Mouse (Mus musculus) spleen, postnatal 14 days (tissue): ENCODE results near the gene Pla2g3.

Source experiments
- DNase-seq, 2 experiments: peaks; one replicate each; pipeline ENCODE4 v3.0.0; 2021 to 2022; ENCODE audit warnings: low spot score in 2 of 2

The Pla2g3 gene

DNA sequence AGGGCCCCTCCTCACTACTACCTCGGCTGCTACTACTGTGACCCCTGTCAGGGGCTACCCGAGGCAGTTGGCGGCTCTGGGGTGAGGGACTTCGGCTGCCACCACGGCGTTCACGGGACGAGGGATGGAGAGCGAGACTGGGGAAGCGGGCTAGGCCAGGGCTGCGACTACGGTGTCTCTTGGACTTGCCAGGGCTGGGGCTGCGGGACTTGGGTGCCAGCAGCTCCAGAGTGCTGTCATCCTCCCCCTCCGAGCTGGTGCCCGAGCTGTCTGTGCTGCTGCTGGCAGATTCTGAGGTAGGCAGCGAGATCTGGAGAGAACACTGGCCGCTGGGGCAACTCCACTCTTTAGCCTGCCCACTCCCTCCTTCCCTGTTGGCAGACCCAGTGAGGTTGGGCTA is 6.8 kb downstream of the Pla2g3 start:
- DNase-seq, result no peak

DNA sequence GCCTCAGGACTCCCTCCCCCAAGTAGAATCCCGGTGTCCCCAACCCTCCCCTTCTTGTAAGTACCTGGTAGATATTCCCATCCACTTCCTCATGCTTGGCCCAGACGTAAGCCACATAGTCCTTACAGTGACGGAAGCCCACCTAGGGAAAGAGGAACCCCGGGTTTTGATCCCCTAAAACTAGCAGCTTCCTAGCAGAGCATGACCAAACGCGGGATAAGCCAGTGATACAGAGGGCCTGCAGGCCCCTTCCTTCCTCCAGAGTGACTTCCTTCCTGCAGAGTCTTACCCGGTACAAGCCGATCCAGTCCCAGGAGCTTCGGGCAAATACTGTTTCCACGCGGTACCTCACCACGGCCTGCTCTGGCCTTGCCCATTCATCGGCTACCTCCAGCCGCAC is 7.4 kb downstream of the Pla2g3 start:
- no peak for DNase-seq

DNA sequence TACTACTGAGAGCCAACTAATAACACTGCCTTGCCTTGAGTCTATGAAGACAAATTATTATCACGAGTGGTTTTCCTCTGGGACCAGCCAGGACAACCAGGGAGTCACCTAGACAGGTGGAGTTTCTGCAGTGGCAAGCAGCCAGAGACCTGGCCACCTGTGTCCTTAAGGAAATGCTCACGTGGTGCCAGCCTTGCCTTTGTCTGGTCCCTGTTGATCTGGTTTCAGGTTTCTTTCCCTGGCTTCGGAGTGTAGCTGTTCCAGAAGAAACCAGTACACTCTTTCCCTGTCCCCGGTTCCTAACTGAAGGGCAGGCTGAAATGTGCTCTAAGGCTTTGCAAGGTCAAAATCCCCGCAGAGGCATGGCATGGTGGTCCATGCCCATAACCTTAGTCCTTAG is 8.7 kb downstream of the Pla2g3 start:
- DNase-seq, result no peak

DNA sequence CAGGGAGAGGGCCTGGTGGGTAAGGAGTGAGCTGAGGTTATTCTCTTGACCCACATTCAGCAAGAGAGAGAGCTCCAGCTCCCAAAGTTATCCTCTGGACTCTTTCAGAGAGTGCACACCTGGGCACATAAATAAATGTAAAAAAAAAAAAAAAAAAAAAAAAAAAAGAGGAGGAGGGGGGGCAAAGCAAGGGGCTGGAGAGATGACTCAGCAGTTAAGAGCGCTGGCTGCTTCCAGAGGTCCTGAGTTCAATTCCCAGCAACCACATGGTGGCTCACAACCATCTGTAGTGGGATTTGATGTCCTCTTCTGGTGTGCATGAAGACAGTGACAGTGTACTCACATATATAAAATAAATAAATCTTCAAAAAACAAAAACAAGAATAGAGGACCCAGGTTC is 9.2 kb downstream of the Pla2g3 start:
- no peak for DNase-seq

DNA sequence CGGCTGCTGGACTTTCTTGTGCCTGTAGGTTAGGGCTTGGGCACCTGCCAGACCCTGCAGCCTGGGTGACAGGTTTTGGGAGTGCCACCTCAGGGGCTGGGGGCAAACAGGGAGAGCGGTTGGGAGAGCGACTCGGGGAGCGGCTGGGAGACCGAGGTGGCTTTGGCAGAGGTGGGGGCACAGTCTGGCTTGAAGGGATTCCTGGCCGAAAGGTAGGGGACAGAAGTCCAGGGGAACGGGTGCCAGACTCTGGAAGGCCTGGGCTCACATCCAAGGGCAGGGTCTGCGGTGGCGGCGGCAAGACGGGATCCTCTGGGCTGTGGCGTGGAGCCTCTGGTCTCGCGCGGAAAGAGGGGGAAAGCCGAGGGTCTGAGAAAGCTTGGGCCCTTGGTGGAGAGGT is 14.0 kb downstream of the Pla2g3 start:
- no peak for DNase-seq

DNA sequence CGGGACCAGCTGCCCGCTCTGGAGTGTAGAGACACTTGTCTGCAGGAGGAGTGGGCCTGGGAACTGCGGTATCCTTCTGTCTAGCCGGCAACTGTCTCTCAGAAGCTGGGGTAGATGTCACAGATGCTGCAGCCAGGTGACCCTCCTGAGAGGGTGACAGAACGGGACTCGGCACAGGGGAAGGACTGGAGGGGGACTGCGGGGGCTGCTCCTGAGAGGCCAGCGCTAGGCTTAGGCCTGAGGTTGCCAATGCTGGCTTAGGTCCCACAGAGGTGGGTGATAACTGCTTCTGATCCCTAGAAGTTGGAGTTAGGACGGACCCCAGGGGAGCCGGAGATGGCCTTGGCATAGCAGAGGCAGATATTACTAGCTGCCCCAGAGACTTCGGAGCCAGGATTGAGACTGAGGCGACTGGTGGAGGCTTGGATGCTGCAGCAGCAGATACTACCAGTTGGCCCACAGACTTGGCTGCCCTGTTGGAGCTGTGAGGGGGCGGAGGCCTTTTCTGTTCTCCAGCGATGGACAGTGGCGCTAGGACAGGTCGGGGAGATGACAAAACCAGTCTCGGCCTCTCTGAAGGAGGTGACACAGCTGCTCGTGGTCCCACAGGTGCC is 14.5 kb downstream of the Pla2g3 start:
- DNase-seq, result no peak

DNA sequence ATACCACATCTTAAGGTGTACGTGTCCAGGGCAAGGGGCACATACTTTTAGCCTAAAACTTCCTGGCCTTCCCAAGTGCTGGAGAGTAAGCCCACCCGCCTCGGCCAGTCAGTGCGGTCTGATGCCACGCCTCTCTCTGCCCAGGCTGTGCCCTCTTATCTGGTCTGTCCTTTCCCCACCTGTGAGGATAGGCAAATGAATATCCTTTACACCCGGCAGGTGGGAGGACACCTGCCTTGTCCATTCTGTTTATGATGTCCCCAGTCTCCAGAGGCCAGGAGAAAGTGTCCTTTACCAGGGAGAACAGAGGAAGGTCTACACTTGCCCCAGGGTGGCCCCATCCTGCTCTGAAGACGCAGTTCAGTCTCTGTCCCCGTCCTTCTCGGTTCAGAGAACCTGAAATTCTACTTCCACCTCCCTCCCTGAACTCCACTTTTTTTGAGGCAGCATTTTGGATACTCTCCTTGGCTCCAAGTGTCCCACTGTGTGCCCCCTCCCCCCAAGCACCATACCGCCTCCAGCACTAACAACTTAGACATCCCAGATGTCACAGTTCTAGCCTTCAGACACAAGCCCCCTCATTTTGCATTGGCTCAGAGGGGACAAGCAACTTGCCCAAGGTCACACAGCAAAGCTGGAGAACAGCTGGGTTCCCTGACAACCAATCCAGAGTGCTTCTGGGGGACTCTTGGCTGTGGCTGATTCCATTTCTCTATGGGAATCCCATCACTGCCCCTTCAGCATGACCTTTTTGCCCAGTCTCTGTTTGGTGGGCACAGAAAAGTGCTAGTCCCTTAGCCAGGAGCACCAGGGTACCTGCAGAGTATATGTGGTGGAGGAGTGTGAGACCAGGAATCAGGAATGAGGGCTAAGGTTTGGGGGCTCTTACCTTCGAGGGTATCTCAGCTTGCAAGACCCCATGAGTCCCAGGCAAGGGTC is 15.9 kb downstream of the Pla2g3 start:
- no peak for DNase-seq

DNA sequence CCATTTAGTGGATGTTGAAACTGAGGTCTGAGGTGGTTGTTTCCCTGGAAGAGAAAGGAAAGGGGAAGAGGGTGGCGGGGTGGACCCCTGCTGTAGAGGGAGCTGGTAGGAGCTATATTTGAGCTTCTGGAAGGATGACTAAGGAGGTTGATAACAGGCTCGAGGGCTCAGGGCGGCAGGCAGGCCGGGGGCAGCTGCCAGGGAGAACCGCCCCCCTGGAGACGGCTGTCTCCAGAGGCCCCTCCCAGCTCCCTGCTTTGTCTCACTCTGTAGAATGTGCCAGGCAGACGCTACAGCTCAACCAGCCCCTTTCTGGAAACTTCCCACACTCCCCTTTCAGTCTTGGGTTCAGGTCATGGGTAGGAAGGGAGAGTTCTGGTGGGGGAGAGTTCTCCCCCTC is 20.1 kb downstream of the Pla2g3 start:
- DNase-seq, result no peak

DNA sequence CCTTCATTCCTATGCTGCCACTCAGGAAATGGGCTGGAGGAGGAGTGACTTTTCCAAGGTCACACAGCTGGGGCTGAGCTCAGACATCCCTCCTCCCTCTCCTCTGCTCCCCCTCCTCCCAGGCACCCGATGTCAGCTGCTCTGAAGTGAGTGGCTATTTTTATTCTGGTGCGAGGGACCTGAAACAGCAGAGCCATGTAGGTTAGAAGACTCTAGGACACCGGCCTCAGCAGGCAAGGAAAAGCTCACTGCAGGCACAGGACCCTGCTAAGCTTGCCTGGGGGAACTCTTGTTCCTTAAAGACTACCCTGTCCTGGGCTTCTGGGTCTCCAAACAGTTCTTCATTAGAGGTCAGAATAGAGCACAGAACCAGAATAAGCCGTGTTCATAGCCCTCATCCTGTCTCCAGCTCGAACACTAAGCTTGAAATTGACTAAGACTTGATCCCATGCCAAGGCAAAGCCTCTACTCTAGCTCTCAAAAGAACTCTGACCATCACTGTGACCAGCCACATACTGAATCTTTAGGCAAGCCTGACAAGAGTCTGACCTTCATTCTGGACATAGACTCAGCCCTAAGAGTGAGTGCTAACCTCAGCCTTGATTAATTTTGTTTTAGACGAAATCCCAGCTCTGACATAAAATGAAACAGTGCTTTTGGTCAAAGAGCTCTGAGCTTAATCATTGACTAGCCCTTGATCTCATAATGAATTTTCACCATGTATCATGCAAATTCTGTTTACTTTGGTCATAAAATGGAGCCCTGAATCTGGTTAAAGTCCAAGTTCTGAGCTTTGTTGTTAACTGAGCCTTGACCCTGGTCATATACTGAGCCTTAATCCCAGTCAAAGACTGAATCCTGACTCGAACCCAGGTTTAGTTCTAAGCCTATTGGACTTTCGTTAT is 21.3 kb downstream of the Pla2g3 start:
- no peak for DNase-seq

DNA sequence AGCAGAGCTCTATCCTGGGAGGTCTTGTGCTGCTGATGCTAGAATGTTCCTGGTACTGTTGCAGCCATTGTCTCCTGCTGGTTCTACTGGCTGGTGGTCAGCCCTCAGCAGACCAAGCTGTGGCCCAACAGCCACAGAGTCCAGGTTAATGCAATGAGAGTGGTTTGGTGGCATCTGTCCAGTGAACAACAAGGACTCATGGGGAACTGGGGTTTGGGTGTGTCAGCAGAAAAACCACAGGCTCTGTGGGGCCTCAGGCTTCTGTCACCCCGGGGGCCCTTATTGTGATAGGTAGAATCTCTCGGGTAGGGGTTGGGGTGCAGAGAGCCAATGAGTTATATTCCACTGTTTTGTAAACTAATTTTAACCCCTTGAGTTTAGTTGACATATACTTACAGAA is 22.2 kb downstream of the Pla2g3 start:
- DNase-seq, result no peak

DNA sequence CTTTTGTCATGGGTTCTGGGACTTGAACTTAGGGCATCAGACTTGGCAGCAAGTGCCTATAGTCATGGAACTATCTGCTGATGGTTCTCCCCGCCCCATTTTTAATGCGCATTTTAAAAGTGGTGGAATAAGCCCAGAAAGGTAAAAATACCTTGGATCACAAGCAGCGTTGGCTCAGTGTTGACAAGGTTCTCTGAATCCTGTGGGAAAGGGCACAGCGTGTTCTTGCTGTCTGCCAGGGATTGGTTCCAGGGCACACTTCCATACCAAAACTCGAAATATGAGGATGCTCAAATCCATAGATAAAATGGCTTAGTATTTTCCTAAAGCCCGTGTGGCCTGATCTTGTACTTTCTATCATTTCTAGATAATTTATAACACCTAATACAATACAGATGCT is 25.2 kb downstream of the Pla2g3 start:
- DNase-seq, result no peak

DNA sequence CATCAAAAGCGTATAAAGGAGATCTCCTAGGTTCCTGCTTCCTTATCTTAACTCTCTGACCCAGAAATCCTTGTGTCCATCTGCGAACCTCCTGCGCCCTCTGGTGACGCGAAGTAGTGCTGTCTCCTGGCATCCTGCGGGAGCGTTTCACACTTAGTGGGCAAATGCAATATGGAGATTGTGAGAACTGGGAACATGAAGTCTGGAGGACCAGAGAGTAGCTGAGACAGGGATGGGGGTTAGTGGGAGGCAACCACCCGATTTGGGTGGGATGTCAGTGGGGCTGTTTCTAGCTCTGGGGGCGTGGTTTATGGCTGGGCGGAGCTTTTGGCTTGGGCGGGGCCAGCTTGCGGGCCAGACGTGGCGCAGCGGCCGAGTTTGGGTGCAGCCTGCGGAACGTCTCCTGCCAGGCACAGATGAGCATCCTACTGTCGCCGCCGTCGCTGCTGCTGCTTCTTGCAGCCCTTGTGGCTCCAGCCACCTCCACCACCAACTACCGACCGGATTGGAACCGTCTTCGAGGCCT is 26.5 kb downstream of the Pla2g3 start, which contains the start of gene Selenom:
Selenom (plus strand) TSS at position 156 of the 526 bp plus-strand sequence.
- peak; percentile 55 to 64 for DNase-seq

DNA sequence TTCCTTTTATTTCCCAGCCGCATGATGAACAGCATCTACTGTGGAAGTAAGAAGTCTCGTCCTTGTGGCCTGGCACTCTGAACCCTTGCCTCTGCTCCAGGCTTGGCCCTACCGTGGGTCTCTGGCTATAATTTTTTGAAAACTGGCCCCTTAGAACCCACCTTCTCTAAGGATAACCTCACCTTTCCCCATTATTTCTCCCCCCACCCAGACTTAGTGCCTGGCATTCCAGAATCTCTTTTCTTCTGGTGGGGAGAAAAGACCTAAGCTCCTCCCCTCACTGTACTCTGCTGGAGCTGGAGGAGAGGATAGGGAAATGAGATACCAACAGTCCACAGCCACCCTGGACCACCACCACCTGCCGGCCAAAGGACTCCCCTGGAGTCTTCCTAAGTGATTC is 27.1 kb downstream of the Pla2g3 start:
- no peak for DNase-seq

DNA sequence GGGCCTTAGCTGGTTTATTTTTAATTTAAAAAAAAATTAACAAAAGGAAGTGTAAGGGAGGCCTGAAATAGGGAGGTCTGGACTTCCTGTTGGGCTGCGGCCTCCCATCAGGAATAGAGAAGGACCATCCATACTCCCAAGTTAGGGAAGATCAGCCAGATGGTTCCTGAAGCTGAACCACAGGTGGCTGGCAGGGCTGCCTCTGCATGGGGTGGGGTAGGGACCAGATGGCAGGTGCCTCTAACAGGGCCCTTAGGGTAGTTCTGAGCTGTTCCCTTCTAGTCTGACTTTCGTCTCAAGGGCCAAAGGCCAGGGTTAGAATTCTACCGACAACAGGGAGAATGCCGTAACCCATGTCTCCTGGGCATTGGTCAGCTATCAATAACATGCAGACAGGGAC is 27.6 kb downstream of the Pla2g3 start:
- no peak for DNase-seq

DNA sequence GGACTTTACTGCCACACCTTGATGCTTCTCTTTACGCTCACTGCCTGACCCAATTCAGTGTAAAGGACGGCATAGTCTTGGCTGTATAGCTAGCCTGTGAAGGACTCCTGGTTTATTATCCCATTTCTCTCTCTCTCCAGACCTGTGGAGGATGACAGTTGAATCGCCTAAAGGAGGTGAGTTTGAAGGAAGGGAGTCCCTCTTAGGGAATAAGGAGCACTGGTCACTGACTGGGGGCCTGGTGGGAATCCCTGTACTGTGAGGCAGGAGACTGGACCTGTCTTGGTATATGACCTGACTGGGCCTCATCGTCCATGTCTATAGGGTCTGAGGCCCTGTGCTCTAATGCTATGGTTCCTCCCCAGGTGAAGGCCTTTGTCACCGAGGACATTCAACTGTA is 28.0 kb downstream of the Pla2g3 start:
- DNase-seq, result no peak

DNA sequence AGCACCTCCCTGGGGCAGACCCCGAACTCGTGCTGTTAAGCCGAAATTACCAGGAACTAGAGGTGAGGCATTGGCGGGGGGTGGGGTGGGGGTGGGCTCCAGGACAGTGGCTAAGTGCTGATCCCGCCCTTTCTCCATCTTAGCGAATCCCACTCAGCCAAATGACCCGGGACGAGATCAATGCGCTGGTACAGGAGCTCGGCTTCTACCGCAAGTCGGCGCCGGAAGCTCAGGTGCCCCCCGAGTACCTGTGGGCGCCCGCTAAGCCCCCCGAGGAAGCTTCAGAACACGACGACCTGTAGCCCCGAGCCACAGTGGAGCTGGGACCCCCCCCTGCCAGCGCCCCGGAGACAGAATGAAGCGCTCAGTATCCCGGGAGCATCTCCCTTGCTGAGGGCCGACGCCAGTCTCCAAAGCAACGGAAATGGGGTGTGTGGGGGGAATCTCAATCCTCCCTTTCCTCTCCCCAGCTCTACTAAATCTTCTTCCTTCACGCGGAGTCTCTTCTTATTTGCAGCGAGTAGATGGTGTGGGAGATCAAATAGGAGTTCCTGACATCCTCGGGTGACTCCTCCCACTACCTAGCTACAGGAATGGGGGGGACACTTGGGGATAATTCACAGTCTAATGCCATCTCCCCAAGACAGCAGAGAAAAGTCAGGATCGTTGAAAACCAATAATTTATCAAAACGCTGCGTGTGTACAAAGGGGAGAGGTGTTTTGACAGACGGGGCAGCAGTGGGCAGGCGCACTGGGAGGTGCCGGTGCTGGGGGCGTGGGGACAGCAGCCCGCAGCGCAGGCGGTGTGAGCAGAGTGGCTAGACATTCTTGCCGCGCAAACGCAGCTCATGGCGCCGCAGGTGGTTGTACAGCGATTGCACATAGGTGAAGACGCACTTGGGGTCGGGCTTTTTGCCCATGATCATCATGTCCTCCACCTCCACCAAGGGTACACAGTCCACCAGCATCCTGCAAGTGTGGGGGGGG is 29.1 kb downstream of the Pla2g3 start:
- no peak for DNase-seq

DNA sequence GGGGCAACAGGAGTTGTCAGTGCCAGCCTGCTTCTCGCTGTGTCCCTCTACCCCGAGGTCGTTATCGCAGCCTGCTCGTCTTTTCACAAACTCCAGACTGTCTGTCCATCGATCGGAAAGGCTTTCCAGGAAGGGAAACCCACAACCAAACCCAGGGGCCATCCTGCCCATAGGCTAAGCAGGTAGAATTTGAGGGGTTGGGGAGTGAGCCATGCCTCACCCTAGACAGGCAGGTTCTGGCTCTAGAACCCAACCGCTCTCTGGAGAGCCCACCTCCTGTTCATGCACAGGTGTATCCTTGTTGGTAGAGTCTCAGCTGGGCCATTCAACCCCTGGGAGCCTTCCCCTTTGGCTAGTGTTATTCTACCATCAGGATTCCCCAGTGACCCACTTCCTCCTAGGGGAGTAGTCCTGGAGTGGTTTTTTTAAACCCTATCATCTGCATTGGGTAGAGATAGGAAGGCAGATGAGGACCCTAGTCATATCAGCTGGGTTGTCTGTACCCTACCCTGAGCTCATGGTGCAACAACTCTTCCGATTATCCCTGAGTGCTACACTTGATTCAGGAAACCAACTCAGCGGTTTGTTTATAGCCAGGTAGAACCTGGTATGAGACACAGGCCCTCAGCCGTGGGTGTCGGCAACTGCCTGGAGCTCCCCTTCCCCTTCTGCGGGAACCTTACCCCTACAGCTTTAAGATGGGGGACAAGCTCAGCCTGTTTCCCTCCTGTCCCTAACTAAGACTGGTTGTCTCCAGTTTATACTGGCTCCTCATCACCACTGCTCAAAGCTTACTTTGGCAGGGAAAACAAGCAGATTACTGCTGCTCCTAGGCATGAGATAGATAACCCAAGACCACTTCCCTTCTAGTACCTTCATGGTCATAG is 30.0 kb downstream of the Pla2g3 start:
- no peak for DNase-seq

DNA sequence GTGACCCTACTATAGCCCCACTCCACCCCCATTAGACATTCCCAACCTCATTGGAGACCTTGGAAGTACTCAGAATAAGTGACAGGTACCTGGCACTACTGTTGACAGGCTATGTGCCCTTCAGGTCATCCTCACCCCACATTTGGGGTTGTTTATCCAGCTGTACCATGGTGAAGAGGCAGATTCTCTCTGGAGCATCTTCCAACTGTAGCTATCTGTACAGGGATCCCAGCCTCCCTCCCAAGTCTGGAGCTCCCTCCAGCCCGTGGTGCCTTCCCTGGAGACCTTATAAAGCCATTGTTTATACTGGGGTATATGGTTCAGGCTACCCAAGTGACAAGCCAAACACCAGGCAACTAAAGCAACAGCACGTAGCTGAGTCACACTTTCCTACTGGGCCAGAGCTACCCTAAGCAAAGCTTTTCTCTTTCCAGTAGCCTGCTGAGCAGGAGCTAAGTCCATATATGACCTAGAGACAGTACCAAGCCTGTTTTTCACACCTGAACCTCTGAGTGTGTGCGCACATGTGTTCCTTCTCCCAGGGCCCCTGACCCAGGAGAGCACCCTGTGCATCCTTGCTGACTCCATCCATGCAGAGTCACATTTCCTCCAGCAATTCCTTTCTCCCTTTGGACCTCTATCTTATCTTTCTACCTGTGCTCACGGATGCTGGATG is 31.1 kb downstream of the Pla2g3 start:
- no peak for DNase-seq

DNA sequence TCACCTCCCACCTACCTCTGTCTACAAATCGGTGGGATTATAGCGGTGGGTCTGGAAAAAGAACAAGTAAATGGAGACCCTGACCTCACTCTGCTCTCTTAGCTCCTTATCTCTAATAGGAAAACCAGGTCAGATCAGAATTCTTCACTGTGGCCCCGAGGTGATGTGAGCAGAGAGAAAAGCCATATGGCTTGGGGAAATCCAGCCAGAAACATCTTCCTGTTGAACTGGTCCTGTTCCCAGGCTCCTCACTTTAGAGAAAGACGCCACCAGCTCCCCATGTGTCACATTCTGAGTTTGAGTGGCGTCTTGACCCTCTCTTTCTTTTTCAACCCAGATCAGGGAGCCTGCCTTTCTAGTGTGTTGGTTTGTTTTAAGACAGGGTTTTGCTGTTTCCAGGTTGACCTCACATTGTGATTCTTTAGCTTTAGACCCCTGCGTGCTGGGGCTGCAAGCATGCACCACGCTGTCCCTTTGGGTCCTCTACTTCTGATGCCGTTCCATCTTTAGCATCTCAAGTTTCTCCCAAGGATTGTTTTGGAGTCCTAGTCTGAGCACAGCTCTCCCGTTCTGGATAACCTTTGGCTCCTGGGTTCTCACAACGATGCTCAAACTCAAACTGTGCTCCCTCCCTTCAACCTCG is 31.8 kb downstream of the Pla2g3 start:
- no peak for DNase-seq
